Mouse (Mus musculus): ENCODE results near the gene Clba1. TPM values are rescaled to one million over a fixed set of nuclear protein-coding genes. Genes with fewer than 3 reads are reported as not detected.

Clba1 gene
- polyA plus RNA-seq (2012; rRNA removed) = 77.8 and 87.0 TPM in 2 replicates

DNA sequence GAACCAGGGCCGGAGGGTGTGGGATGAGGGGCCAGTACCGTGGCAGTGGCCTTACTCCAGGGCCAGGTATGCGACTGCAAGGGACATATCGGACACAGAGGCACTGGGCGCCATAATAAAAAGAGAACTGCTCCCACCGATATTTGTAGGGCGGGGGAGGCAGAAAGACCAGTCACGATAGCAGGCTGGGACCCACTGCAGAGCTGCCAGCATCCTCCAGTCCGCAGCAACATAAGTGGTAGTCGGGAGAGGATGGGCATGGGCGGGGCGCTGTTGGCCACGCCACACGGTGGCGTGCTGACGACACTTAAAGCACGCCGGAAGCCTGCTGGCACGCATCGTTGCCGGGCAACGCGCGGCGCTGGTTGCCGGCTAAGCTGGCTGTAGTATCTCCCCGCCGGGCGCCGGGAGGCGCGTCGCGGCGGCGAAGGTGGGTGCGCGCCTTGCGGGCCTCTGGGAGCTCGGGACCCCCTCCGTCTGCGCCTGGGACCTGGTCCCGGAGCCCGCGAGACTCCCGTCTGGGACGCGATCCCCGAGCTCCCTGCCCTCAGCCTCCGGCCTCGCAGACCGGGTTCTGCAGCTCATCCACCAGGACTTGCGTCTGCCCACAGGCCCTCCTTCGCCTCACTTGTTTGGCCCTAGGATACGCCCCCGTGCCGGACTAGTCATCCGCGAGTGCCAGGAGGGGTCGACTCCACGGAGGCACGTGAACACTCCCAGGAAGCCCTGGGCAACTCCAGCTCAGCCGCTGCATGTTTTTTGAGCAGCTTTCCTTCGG lies at the start of gene Clba1:
Clba1 (plus strand) TSS at position 351 of the 778 bp plus-strand sequence.
- H3K27ac ChIP-seq (ENCODE audit: control insufficient read depth, insufficient read depth, low read depth, low read length) = peak within 1 kb of the TSS; percentile 79
- TF ChIP-seq POLR2A (IDR thresholded peaks at IDR 0.05; ENCODE audit: control insufficient read depth, low read depth, low read length) (peak; percentile 80), CTCF (IDR thresholded peaks at IDR 0.05; ENCODE audit: control insufficient read depth, insufficient read depth, insufficient replicate concordance, low read depth, low read length) (no peak; the same call in 1 of the 2 replicates)
- no peaks in the 10 kb centered on the region for H3K27me3 ChIP-seq (ENCODE audit: control insufficient read depth, insufficient read depth, low read length)
- peaks cover 12% of the 10 kb centered on the region for H3K4me1 ChIP-seq (ENCODE audit: control insufficient read depth, insufficient read depth, low read length)
- H3K36me3 ChIP-seq (ENCODE audit: control insufficient read depth, insufficient read depth, low read length) = no peaks in the 10 kb centered on the region
- H3K4me3 ChIP-seq (ENCODE audit: control insufficient read depth, low read depth, low read length) = peak within 1 kb of the TSS; percentile 90

DNA sequence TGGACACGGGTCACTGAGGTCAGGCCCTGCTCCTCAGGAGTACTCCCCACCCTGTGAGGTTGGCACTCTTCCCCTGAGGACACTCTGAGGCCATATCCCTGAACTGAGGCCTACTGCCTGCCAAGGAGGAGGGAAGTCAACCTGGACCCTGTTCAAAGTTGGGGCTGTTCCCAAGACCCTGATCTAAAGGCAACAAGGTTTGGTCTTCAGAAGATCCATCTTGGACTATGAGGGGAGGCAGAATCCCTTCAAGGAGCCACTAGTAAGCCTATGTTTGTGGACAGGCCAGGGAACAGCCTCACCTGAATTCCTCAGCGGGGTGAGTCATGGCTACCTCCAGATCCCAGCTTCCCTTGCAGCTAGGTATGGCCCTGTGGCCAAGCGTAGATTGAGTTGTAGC lies 49.3 kb upstream of the Clba1 start:
- no peak overlapping the region for H3K27ac ChIP-seq (ENCODE audit: control insufficient read depth, insufficient read depth, low read depth, low read length)
- no peak overlapping the region for H3K4me3 ChIP-seq (ENCODE audit: control insufficient read depth, low read depth, low read length)
- H3K4me1 ChIP-seq (ENCODE audit: control insufficient read depth, insufficient read depth, low read length) = peaks cover 8% of the 10 kb centered on the region
- TF ChIP-seq CTCF (IDR thresholded peaks at IDR 0.05; ENCODE audit: control insufficient read depth, insufficient read depth, insufficient replicate concordance, low read depth, low read length) (no peak), POLR2A (IDR thresholded peaks at IDR 0.05; ENCODE audit: control insufficient read depth, low read depth, low read length) (no peak)
- no peaks in the 10 kb centered on the region for H3K36me3 ChIP-seq (ENCODE audit: control insufficient read depth, insufficient read depth, low read length)
- no peaks in the 10 kb centered on the region for H3K27me3 ChIP-seq (ENCODE audit: control insufficient read depth, insufficient read depth, low read length)

DNA sequence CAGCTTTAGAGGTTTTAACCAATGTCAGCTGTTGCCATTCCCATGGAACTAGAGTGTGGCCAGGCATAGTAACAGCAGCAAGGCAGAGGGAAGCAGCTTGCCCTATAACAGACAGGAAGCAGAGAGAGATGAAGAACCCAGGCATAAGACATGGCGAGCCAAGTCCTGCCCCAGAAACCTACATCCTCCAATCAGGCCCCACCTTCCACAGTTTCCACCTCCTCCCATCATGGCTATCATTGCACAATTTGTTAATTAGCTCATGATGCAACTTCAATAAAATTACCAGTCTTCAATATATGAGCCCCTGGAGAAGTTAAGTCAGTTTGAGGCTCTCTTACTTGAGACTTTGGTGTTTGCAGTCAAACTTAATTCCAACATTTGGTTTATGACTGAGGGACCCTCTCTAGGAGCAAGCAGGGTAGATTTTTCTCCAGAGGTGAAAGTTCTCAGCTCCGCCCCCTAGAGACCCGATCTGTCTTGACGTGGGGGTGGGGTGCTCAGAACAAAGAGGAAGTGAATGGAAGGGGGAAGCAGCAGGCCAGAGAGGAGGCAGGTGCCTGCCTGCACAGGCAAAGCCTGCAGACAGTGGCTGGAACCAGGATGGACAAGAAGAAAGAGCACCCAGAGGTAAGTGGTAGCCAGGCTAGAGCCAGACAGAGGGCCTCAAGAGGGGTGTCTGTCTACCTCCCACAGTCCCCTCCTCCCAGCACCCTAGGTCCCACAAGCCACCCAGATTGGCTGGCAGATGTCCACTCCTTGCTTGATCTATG lies 48.4 kb upstream of the Clba1 start, which contains the start of gene Pld4:
Pld4 (plus strand) TSS at position 502 of the 773 bp plus-strand sequence.
- no peak within 1 kb of the TSS for H3K4me3 ChIP-seq (ENCODE audit: control insufficient read depth, low read depth, low read length)
- peaks cover 8% of the 10 kb centered on the region for H3K4me1 ChIP-seq (ENCODE audit: control insufficient read depth, insufficient read depth, low read length)
- TF ChIP-seq POLR2A (IDR thresholded peaks at IDR 0.05; ENCODE audit: control insufficient read depth, low read depth, low read length) (no peak), CTCF (IDR thresholded peaks at IDR 0.05; ENCODE audit: control insufficient read depth, insufficient read depth, insufficient replicate concordance, low read depth, low read length) (no peak)
- no peaks in the 10 kb centered on the region for H3K36me3 ChIP-seq (ENCODE audit: control insufficient read depth, insufficient read depth, low read length)
- no peak within 1 kb of the TSS for H3K27ac ChIP-seq (ENCODE audit: control insufficient read depth, insufficient read depth, low read depth, low read length)
- no peaks in the 10 kb centered on the region for H3K27me3 ChIP-seq (ENCODE audit: control insufficient read depth, insufficient read depth, low read length)

DNA sequence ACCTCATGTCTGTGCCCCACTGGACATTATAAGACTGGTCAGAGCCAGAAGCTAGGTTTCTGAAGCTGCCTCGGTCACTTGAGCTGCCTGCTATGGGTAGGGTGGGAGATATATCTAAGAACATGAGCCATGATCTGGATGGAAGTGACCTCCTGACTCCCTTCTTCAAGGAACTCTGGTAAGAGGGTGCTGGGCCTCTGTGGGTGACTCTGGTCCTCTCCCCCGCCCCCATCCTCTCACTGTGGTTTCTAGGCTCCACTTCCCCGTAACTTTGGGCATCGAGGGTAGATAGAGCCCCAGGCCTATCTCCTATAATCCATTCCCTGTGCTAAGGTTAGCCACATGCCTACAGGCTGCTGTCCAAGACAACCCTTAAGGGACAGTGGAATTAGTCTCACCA lies 47.3 kb upstream of the Clba1 start:
- peaks cover 8% of the 10 kb centered on the region for H3K4me1 ChIP-seq (ENCODE audit: control insufficient read depth, insufficient read depth, low read length)
- H3K4me3 ChIP-seq (ENCODE audit: control insufficient read depth, low read depth, low read length) = no peak overlapping the region
- H3K27ac ChIP-seq (ENCODE audit: control insufficient read depth, insufficient read depth, low read depth, low read length) = no peak overlapping the region
- no peaks in the 10 kb centered on the region for H3K36me3 ChIP-seq (ENCODE audit: control insufficient read depth, insufficient read depth, low read length)
- H3K27me3 ChIP-seq (ENCODE audit: control insufficient read depth, insufficient read depth, low read length) = no peaks in the 10 kb centered on the region
- TF ChIP-seq CTCF (IDR thresholded peaks at IDR 0.05; ENCODE audit: control insufficient read depth, insufficient read depth, insufficient replicate concordance, low read depth, low read length) (no peak), POLR2A (IDR thresholded peaks at IDR 0.05; ENCODE audit: control insufficient read depth, low read depth, low read length) (no peak)

DNA sequence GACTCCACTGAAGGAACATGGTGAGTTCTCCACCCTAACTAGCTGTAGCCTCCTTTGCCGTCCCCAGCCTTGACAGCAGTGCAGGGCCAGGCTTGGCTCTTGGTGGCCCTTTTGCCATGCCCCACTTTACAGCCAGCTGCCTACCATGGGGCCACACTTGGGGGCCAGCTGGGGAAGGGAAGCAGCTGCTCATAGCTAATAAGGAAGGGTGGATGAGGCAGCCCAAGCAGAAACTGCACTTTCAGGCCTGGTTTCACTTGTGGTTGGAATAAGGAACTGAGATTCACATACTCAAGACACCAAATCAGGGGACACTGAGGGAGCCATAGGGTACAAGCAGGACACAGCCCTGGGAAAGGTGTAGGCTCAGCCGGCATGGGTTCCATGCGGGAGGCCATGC lies 46.7 kb upstream of the Clba1 start:
- Histone ChIP-seq H3K4me1 (ENCODE audit: control insufficient read depth, insufficient read depth, low read length) (peaks cover 8% of the 10 kb centered on the region), H3K27me3 (ENCODE audit: control insufficient read depth, insufficient read depth, low read length) (no peaks in the 10 kb centered on the region), H3K27ac (ENCODE audit: control insufficient read depth, insufficient read depth, low read depth, low read length) (no peak overlapping the region), H3K36me3 (ENCODE audit: control insufficient read depth, insufficient read depth, low read length) (no peaks in the 10 kb centered on the region), H3K4me3 (ENCODE audit: control insufficient read depth, low read depth, low read length) (no peak overlapping the region)
- TF ChIP-seq POLR2A (IDR thresholded peaks at IDR 0.05; ENCODE audit: control insufficient read depth, low read depth, low read length) (no peak), CTCF (IDR thresholded peaks at IDR 0.05; ENCODE audit: control insufficient read depth, insufficient read depth, insufficient replicate concordance, low read depth, low read length) (no peak)

DNA sequence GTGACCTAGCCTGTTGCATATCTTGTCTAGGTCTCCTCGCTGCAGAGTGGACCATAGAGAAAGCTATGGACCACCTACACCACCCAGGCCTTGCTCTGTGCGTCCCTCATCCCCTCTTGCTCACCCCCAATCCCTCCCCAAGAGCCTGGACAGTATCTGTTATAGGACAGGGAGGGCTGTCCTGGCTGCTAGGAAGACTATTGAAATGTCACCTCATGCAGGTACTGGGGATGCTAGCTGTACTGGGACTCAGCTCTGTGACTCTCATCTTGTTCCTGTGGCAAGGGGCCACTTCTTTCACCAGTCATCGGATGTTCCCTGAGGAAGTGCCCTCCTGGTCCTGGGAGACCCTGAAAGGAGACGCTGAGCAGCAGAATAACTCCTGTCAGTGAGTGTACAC lies 45.6 kb upstream of the Clba1 start:
- Histone ChIP-seq H3K27me3 (ENCODE audit: control insufficient read depth, insufficient read depth, low read length) (no peaks in the 10 kb centered on the region), H3K36me3 (ENCODE audit: control insufficient read depth, insufficient read depth, low read length) (no peaks in the 10 kb centered on the region), H3K4me1 (ENCODE audit: control insufficient read depth, insufficient read depth, low read length) (peaks cover 8% of the 10 kb centered on the region), H3K4me3 (ENCODE audit: control insufficient read depth, low read depth, low read length) (no peak overlapping the region), H3K27ac (ENCODE audit: control insufficient read depth, insufficient read depth, low read depth, low read length) (no peak overlapping the region)
- no peak for TF ChIP-seq POLR2A (IDR thresholded peaks at IDR 0.05; ENCODE audit: control insufficient read depth, low read depth, low read length)

DNA sequence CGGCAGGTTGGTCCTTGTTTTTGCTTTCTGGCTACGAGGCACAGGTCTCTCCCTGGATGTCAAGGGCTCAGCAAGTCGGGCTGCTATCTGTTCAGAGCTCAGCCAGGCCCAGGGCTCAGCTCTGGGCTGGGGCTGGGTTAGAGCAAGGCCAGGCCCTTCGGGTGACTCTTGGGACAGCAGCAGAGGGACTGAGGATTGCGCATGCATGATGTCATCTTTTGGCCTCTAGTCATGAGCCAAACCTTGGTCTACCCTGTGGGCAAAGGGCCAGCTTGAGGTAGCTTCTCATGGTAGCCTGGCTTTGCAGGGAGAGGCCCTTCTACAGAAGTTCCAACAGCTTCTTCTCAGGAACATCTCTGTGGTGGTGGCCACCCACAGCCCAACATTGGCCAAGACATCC lies 44.6 kb upstream of the Clba1 start:
- no peak for TF ChIP-seq CTCF (IDR thresholded peaks at IDR 0.05; ENCODE audit: control insufficient read depth, insufficient read depth, insufficient replicate concordance, low read depth, low read length)
- no peak for TF ChIP-seq POLR2A (IDR thresholded peaks at IDR 0.05; ENCODE audit: control insufficient read depth, low read depth, low read length)
- Histone ChIP-seq H3K36me3 (ENCODE audit: control insufficient read depth, insufficient read depth, low read length) (no peaks in the 10 kb centered on the region), H3K27ac (ENCODE audit: control insufficient read depth, insufficient read depth, low read depth, low read length) (no peak overlapping the region), H3K4me3 (ENCODE audit: control insufficient read depth, low read depth, low read length) (no peak overlapping the region), H3K4me1 (ENCODE audit: control insufficient read depth, insufficient read depth, low read length) (peaks cover 8% of the 10 kb centered on the region), H3K27me3 (ENCODE audit: control insufficient read depth, insufficient read depth, low read length) (no peaks in the 10 kb centered on the region)

Measured in testis, adult 2 months (tissue).